Mouse (Mus musculus) stomach, postnatal 0 days (tissue): ENCODE data around the gene 4930430F08Rik.

Experiments used
- CTCF ChIP-seq: IDR thresholded peaks from 2 replicates; pipeline ENCODE4 v1.5.1; 2016; ENCODE audit warnings: antibody characterized with exemption, low read depth, mild to moderate bottlenecking, moderate library complexity
- EP300 ChIP-seq: optimal IDR thresholded peaks from 2 replicates; pipeline ENCODE3; 2016; ENCODE audit warnings: antibody characterized with exemption

DNA sequence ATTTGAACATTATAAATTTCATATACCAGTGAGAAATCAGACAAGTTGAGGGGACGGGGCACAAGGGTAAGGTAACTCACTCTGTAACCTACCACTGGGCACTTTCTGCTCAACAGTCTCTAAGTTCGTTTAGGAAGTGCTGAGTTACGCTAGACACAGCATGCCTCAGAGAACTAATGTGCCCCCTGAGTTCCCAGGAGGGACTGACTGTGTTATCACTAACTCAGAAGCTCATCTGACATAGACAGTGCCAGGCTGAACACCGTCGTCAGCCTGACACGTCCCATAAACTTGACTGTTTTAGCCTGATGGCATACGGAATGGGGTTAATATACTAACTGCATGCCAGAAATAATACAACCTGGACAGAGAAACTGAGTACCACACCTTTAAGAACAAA, 14.9 kb downstream of the 4930430F08Rik start:
- TF ChIP-seq CTCF (no peak), EP300 (no peak)
